Mouse (Mus musculus): ENCODE data around the gene Wdr20.
"Not testable (repeated sequence)": the region's sequence is repeated elsewhere in the genome, so short reads cannot be mapped to it uniquely, and the experiment has no call there.

The Wdr20 gene

DNA sequence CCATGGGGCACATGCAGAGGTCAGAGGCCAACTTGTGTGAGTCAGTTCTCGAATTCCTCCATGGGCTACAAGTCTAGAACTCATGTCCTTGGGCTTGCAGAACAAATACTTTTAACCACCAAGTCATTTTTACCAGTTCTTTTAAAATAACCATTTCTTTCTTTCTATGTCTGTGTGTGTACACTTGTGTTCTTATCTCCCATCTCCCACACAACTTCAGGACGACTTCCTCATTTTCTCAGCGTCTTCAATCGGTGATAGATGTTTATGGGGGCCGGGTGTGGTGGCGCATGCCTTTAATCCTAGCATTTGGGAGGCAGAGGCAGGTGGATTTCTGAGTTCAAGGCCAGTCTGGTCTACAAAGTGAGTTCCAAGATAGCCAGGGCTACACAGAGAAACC is 23.5 kb upstream of the Wdr20 start:
- no peak for DNase-seq

DNA sequence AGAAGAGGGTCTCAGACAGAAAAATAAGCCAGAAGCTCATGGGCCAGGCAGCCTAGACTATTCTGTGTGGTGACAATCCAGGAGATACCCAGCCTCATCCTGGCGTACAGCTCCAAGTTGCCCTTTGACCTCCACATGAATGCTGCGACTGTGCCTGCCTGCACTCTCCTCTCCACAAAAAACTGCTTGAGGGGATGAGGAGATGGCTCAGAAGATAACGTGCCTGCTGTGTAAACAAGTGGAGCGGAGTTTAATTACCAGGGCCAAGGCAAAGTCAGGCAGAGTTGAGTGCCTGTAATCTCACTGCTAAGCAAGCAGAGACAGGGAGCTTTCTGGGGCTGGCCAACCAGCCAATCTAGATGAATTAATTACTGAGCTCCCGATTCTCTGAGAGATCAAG is 21.7 kb upstream of the Wdr20 start:
- DNase-seq, result no peak

DNA sequence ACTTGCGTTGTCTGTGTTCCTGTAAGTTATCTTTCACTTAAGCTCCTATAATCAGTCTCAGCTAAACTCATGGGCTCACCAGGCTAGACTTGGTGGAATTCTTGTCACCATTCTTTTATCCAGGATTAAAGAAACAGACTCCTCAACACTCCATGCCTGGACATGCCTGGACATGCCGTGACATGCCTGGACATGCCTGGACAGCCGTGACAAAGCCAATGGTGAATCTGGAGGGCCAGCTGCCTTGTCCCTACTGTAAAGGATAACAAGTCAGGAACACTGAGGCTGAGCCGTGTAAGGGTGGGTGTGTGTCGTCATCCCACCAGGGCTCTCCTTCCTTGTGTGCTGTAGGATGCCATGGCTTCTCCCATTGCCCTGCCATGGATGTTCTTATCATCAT is 12.7 kb upstream of the Wdr20 start:
- no peak for DNase-seq

DNA sequence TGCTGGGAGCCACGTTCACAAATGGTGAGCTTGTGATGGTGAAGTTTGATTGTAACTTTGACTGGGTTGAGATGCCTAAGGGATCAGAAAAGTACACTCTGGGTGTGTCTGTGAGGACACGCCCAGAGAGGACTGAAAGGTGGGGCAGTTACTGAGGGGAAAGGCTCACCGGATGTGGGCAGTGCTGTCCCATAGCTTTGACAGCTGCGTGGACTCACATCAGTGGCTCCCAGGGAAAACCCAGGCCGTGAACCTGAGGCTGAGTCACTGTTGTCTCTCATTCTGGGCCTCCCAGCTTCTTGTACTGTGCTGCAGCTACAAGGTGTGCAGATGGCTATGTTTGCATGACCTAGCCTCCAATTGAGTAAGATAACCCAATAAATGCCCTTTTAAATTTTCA is 12.3 kb upstream of the Wdr20 start:
- no peak for DNase-seq

DNA sequence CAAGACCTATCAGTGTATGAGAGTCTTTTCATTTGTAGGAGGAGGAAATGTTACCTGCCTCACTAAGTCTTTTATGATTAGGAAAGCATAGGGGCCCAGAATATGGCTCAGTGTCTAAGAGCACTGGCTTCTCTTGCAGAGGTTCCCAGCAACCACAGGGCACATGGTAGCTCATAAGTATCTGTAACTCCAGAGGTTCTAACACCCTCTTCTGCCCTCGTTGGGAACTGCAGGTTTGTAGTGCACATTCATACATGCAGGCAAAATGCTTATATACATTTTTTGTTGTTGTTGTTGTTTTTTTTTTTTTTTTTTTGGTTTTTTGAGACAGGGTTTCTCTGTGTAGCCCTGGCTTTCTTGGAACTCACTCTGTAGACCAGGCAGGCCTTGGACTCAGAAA is 11.3 kb upstream of the Wdr20 start:
- DNase-seq, result no peak

DNA sequence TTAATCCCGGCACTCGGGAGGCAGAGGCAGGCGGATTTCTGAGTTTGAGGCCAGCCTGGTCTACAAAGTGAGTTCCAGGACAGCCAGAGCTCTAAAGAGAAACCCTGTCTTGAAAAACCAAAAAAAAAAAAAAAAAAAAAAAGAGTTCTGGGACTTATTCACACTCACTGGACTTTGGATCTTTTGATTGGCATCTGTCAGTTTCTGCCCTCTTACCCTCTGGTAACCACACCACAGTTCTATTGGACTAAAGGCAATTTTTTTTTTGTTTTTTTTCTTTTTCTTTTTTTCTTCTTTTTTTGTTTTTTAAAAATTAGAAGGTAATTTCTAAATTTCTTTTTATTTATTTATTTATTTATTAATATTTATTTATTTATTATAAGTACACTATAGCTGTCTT is 4.5 kb upstream of the Wdr20 start:
- not testable (repeated sequence) for DNase-seq

DNA sequence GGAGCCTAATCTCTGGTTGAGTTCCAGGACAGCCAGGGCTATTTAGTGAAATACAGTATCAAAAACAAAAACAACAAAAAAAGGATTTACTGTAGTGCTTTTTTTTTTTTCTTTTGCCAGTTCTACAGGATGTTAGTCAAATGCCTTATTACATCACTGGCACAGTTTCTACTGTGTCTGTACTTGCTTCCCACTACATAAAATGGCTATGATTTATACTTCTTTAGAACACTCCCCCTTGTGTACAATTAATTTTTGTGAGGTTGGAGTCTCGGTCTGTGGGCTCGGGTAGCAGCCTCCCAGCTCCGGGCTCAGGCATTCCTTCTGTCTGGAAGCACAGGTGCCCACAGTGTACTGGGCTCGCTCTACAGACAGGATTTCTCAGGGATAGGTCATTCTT is 1.1 kb upstream of the Wdr20 start:
- no peak for DNase-seq

DNA sequence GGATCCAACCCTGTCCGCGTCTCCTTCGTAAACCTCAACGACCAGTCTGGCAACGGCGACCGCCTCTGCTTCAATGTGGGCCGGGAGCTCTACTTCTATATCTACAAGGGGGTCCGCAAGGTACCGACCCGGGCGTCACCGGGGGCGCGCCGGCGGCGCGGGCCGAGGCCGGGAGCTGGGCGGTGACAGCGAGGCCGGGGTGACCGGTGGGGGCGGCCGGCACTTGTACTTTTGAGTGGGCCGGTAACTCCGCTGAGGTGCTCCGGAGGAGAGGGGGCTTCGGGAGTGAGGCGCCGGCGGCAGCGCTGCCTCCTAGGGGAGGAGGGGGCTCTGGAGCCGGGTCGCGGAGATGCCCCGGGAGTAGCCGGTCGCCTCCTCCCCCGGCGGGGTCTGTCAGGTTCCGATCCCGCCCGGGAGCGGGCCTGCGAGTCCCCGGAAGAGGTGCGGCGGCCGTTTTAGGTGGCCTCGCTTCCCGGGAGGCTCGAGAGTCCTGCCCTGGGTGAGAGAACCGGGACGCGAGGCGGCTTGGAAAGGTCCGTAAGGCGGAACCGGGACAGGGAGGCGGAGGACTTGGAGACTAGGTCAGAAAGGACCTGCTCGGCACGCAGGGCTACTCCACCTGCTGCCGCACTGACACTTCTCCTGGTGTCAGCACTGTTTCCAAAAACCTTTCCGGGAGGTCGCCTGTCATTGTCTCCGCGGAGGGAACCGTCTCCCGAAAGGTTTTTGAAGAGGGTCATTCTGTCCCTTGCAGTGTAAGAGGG is 596 bp downstream of the Wdr20 start:
- DNase-seq, result peak in 1 of 2 experiments; percentile 65

DNA sequence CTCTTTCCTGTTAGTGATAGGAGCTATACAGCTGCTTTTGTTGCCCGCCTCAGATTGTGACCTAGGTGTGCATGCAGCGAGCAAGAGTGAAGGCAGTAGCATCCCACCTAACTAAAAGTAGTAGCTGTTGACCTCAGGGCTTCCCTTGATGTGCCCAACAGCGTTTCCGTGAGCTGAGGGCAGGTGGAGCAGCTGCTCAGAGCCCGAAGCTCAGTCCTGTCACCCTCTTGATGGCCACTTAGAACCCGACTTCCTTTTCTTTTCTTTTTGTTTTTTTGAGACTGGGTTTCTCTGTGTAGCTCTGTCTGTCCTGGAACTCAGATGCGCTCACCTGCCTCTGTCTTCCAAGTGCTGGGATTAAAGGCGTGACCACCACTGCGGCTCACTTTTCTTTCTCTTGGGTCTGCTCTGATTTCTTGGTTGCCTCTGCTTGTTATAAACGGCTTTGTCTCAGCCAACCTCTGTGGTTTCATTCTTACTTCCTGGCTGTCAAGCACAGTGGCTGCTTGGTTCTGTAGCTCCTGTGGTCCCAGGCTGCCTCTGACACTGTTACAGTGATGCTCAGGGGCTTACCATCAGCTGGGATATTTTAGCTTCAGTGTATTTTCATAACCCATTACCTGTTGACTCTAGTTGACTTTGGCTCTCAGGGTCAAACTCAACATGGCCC is 13.2 kb downstream of the Wdr20 start:
- peak; percentile 6 to 14 for DNase-seq

DNA sequence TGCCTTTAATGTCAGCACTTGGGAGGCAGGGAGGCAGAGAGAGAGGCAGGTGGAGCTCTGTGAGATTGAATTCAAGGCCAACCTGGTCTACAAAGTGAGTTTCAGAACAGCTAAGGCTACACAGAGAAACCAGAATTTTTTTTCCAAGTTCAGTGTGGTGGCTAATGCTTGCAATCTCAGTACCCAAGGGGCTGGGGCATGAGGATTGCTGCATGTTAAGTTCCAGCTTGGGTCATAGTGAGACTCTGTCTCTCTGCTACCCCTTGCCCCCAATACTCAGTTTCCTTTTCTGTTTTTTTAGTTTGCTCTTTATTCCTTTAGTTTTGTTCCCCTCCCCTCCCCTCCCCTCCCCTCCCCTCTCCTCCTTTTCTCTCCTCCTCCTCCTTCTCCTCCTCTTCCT is 15.0 kb downstream of the Wdr20 start:
- no peak for DNase-seq

DNA sequence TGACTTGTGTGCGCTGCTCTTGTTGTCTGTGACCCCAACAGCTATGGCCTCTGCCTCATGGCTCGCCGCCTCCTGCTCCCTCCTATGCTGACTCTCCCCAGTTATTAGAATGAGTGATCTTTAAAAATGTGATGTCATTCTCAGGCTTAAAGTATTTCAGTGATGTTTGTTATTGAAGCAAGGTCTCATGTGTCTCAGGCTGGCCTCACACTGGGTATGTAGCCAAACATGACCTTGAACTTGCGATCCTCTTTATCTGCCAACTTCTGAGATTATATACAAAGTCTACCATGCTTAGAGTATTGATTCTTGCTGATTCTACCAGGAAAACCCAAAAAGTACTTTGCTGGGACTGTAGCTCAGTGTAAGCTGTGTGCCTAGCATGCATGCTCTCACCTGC is 16.2 kb downstream of the Wdr20 start:
- DNase-seq, result no peak

DNA sequence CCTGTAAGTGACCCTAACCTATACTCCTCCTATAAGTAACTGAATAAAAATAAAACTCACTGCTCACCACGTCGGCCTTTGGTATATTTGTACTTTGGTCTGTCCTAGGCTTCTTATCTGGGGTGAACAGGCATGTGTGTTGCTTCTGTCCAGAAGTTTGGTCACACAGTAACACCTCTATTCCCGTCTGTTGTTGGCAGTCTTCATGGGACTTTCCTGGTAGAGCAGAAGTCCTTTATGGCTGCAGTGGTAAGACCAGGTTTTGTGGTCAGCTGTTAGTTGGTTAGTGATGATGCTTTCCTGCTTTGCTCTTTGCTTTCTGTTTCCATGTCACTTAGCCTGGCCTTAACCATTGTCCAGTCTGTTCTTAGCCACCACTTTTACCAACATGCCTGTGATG is 19.4 kb downstream of the Wdr20 start:
- no peak for DNase-seq

DNA sequence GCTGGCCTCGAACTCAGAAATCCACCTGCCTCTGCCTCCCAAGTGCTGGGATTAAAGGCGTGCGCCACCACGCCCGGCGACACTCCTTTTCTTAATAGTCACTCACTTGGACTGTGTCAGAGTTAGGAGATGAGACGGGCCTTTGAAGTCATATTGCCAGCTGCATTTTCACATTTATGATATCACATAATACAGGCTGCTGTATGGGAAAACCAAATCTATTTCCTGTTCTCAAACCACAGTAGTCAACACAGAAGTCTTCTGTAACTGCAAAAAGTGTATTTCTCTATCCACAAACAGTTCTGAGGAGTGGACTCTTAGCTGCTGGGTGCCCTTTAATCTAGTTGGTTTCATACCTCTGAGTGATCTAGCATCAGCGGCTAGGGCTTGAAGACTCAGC is 21.2 kb downstream of the Wdr20 start:
- DNase-seq, result no peak

DNA sequence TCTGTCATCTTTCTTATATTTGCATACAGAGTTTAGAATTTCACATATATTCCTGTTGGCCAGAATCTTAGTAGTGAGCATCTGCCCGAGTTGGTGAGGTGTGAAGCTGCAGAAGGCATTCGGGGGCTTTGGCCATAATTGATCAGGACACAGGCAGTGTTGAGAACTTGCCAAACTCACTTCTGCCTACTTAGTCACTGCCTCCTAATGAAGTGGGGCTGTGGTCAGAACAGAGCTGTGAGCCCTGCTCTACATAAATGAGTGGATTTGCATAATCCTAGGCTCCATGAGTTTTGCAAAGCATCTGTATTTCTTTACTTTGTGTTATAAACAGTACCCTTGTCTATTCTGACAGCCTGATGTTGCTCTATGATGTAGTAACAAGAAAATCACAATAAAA is 24.6 kb downstream of the Wdr20 start:
- DNase-seq, result no peak

DNA sequence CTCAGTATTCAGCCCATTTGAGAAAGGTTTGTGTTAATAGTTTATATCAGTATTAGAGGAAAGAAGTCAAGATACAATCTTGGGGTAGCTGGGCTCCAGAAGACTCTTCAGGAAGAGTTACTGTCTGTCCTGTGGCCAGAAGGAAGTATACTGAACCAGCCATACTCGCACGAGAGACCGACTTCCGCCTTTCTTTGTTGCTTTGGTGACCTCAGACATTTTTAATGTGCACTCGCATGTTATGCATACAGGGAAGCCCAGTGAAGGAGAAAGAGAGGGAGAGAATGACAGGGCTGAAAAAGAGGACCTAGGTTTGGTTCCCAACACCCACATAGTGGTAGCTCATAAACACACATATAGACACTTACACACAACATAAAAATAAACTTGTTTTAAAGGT is 26.8 kb downstream of the Wdr20 start:
- no peak for DNase-seq

DNA sequence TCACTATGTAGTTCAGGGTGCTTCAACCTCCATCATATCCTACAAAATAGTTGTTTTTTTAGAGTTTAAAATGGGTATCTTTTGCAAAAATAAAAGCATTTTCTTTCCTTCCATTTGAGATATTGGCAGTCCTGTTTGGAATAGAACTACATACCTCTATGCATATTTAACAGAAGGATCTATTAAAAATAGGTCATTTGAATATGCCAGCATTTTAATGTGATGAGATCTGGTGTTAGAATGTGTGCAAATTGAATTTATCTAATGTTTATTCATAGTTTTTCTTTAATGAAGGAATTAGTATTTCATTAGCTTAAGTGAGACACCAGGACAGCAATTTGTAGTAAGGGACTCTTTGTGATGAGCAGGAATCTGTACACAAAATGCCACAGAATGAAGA is 30.8 kb downstream of the Wdr20 start:
- DNase-seq, result no peak

DNA sequence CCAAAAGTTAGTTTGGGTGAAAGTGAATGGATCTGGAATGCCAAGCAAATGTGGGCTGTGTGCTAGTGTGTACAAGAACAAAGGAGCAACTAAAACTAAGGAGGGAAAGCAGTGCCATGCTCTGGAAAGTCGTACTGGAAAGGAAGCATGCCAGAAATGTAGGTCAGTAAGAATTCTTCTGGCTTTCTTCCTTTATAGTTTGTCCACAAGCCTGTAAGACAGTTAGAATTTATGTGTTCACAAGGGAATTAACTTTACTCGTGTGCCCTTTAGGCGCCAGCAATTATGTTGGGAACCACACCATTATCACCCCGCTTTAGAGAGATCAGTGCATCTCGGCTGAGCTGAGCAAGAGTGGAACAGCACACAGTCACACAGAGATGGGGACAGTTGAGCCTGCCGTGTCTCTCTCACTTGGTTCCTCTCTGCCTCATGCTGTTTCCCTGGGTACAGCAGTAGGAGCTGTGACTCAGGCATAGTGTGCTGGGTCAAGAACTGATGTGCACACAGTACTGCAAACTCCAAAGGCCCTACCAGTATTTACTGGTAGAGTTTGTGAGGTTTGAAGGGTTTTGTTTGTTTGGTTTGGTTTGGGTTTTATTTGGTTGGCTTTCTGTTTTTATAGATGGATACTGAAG is 32.0 kb downstream of the Wdr20 start:
- DNase-seq, result no peak

DNA sequence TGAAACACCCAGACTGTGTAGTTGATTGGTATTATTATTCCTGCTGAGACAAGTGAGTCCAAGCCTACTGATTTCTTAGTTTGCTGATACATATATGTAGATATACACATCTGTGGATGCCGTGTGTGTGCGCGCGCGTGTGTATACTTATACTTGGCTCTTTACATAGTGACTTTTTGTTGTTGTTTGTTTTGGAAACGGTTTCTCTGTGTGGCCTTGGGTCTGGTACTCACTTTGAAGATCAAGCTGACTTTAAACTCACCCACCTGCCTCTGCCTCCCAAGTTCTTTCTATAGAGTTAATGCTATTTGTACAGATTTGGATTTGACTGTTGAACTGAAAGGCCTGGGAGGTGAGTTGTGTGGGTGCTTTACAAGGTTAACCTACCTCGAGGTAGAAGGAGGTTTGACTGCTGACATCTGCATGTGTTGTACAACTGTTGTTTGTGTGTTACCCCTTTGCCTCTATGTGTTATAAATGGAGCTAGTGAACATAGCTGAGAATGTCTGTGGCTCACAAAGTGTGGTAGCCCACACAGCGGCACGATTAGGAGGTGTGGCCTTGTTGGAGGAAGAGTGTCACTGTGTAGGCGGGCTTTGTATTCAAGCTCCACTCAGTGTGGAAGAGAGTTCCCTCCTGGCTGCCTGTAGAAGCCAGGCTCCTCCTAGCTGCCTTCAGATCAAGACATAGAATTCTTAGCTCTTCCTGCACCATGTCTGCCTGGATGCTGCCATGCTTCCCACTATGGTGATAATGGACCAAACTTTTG is 32.9 kb downstream of the Wdr20 start:
- peak; percentile 23 to 34 for DNase-seq

DNA sequence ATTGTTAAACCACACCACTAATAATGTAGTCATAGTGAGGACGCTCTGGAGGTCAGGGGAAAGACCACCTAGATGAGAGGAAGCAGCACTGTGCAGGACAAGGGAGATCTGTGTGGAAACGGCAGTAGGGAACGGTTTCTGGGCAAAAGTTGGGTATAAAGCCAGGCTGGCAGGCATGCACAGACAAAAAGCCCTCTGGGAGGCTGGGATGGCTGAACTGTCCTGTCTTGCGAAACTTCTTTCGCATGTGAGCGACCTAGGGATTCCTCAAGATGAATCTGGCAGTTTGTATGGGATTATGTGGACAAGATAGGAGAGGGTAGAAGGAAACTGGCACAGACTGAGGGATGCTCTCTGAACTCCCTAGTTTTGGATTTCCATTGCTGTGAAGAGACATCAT is 34.2 kb downstream of the Wdr20 start:
- no peak for DNase-seq

DNA sequence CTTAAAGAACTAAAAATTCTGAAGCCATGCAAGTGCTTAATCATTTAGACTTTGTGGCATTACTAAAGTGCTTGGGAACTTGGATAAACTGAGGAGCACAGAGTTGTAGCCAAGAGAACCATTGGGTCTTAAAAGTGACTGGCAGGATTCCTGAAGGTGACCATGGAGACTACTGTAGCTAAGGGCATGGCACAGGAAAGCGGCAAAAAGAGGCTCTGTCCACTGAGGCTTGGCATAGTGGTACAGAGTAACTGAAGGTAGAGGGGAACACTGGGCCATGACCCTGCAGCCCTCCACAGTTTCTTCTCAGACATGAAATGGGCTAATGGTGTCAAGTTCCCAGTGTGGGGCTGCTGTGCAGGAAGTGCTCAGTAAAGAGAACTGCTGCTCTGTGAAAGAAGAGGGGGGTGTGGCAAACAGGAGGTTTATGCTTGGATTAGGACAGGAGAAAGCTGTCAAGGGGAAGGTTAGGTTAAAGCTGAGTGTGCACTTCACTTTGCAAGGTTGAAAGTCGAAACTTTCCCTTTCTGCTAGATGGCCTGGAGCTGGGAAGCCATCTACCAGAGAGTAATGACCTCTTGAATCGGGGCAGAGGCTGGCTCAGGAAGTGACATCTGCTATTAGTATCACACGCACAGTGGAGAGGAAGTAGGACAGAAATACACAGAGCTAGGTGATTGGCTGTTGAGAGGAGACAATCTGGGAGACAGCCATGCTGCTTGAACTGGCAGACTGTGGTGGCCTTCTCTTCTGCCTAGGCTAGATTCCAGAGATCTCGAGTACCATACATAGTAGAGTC is 38.1 kb downstream of the Wdr20 start:
- peak in 1 of 2 experiments; percentile 13 for DNase-seq

DNA sequence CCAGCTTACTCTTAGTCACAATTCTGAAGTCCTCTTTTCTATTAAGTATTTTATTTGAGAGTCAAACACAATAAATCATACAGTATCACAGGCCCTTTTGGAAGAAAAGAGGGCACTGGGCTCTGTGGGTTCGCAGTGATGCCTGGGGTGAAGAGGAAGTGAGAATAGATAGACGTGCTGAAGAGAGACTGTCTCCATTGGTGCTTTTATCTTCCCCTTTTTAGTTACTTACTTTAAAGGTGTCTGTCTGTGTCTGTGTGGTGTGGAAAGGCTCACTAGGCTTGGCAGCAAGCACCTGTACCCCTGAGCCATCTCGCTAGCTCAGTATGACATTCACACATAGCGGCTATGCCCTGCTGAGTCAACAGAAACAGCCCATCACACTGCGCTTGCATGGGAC is 40.1 kb downstream of the Wdr20 start:
- peak in 1 of 2 experiments; percentile 24 for DNase-seq

DNA sequence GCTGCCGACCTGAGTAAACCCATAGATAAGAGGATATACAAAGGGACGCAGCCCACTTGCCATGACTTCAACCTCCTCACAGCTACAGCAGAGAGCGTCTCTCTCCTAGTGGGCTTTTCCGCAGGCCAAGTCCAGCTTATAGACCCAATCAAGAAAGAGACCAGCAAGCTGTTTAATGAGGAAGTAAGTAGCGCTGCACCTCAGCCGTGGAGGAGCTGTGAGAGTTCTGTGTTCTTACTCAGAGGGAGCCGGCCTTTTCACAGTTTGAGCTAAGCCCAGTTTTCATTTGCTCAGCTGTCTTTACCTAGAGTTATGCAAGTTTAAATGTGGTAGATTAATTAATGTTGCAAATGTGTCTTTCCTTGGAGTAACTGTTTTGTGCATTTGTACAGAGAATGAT is 41.6 kb downstream of the Wdr20 start:
- no peak for DNase-seq

DNA sequence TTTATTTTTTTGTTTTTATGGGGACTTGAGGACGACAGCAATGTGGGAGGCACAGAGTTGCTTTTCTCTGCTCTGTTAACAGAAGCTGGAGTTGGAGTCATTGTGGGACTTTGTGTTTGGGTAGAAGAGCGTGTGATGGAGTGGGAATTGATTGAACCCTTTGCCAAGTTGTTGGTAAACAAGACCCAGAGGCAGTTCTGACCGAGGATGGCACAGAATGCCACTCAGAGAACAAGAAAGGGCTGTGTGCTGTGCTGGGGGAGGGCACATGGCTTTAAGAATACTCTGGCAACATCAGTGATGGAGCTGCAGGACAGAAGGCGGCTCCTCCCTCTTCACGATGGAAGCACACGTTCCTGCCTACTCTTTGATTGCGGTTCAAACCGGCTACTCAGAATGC is 43.4 kb downstream of the Wdr20 start:
- DNase-seq, result no peak
